Mouse (Mus musculus): ENCODE measurements around the gene Wnt11.

Wnt11 gene

DNA sequence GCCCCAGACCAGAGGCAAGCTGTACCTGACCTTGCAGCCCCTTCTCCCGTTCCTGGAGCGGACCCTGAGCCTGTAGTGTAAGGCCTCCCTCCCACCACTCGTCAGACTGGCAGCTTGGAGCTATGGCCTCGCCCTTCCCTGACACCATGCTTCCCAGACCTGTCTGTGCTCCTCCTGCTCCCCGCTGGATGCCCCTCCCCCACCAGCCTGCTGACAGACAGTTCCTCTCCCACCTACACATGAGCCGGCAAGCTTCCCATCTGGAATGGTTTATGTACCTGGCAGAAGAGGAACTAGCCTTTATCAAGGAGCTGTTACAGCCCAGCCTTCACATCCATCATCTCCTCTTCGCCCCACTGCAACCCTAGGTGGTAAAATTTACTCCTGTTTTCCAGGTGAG is 6.0 kb upstream of the Wnt11 start:
- no peak for DNase-seq (ENCODE audit: low spot score)

DNA sequence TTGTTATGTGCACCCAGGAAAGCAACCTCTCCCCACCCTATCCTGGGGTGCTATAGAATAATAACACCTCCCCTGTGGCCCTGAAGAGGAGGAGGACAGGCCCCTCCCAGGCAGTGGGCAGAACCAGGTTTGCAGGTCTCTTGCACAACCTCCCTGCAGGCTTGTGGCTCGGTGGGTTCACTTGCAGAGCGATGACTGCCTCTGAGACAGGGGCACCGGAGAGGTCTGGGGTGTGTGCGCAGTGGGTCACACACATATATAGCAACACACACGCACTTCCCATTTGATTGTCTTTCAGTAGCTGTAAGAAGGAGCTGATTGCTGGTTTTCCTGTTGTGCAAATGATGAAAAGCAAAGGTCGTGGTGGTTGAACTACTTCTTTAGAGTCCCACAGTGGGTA is 3.6 kb upstream of the Wnt11 start:
- DNase-seq (ENCODE audit: low spot score), result no peak

DNA sequence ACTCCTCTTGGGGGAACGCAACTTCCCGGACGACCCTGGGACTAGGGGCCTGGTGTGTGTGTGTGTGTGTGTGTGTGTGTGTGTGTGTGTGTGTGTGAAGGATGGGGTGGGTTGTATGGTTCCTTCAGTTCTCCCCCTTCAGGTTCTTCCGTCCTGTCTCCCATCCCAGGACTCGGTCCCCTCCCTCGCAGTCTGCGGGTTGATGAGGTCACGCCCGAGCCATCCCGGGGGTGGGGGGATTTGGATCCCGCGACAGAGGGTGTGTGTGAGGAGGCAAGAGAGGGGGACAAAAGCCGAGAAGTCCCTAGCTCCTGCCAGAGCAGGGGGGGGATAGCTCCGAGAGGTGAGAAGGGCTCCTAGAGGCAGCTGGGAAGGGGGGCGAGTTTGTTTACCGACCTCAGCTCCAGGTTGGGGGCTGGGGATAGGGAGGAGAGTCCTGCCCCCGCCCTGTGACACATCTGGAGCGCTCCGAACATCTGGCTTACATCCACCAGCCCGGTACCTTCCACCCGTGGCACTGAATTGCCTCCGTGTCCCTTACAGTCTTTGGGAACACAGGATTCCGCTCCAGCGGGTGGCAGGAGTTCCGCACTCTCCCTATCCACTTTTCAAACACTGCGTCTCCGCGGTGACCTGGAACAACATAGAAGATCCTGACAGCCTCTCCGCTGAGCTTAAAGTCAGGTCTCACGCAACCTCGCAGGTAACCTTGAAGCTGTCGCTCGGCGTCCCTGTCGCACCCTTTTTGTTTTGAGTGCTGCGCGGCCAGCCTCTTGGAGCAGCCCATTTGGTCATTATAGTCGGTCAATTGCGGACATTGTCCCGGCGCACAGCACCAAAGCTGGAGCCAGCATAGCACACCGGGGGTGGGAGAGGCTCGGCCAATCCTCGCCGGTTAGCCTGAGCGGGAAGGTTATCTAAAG is 868 bp downstream of the Wnt11 start:
- no peak for DNase-seq (ENCODE audit: low spot score)

DNA sequence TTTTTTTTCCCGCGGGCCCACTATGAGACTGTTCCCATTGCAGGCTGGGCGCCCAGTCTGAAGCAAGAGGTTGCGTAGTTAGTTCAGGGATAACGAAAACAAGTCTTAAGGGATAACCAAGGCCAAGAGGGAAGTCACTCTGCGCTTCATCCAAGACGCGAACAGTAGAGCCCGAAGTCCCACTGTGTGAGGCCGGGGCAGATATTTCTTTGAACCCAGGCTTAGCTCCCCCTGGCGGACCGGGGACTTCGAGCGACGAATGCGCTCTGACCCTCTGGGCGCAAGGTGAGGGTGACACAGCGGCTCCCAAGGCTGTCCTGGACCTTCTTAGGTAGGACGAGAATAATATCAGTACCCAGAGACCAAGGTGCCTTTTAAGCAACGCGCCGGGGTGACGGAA is 1.7 kb downstream of the Wnt11 start:
- peak; percentile 30 for DNase-seq (ENCODE audit: low spot score)

DNA sequence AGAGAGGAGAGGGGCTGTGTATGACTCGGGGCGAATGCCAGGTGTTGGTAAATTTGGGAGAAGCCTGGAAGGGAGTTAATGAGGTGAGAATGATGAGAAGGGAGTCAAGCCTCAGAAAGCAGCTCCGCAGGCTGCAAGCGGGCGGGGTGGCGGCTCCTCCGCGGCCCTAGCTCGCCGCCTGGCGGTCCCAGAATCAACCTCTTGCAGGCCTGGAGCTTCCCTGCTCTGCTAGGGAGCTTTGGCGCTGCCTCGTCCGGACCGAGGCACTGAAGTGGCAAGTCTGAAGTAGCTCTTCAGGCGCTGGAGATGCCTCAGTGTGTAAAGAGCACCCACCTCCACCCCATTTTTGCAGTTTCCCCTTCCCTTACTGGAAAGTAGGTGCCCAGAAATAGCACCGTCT is 3.0 kb downstream of the Wnt11 start:
- DNase-seq (ENCODE audit: low spot score), result peak; percentile 78

DNA sequence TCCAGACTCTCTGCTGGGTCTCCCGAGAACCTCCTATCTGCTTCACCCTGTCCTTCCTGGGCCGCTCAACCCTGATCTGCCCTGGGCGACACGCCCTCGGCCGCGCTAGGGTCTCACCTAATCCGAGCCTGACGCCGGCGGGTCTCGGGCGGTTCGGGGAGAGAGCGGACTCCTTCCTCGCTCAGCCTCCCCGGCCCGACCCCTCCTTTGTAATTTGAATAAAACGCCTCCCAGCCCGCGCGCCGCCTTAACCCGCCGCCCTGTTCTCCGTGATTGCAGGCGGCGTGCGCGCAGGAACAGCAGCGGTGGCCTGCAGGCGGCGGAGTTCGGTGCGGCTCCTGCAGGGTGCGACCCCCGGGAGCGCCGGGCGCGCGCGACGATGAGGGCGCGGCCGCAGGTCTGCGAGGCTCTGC is 3.8 kb downstream of the Wnt11 start:
- peak; percentile 72 for DNase-seq (ENCODE audit: low spot score)

DNA sequence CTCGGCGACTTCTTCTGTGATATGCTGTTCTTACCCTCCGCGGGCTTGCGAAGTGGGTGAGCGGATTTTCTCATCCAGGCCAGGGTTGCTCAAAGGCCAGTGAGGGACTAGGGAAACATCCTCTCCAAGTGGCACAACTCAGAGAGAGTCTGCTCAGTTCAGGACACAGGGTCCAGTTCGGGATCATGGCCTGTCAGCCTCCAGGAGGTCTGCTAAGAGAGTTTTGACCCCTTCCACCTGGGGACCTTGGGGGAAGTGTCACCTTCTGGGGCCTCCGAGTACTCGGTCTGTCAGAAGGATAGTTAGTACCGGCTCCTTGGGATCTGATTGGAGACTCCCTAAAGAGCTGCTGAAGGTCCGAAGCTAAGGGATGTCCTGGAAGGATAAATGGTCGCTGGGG is 4.4 kb downstream of the Wnt11 start:
- DNase-seq (ENCODE audit: low spot score), result no peak

DNA sequence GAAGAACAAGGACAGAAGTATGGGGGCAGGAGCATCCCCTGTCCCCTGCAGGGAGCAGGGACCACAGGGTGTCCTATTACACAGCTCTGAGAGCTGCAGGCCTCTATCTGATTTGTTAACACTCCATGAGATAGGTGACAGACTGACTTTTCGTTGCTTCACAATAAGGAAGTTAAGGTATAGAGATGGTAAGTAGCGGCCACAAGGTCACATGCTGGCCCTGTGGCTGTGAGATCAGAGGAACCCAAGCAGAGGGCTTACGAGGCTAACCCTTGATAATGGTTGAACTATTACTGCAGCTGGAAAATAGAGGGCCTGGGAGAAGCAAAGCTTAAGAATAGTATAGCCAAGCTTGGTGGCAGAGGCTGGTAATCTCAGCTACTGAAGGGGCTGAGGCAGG is 5.9 kb downstream of the Wnt11 start:
- no peak for DNase-seq (ENCODE audit: low spot score)

DNA sequence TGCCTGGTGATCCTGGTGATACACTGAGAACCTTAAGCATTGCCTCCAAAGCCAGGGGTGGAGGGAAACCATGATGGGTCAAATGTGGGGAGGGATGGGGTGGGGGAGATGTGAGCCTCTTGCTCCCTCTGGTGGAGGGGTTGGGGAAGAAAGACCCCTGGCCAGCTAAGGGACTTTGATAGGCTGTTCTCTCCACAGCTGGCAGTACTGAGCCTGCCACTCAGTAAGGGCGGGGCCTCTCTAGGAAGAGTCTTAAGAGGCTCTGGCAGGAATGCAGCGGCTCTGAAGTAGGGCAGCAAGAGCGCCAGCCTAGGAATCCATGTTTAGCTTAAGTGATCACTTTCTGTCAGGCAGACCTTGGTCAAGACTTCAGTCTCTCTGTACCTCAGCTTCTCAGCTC is 6.9 kb downstream of the Wnt11 start:
- peak; percentile 28 for DNase-seq (ENCODE audit: low spot score)

DNA sequence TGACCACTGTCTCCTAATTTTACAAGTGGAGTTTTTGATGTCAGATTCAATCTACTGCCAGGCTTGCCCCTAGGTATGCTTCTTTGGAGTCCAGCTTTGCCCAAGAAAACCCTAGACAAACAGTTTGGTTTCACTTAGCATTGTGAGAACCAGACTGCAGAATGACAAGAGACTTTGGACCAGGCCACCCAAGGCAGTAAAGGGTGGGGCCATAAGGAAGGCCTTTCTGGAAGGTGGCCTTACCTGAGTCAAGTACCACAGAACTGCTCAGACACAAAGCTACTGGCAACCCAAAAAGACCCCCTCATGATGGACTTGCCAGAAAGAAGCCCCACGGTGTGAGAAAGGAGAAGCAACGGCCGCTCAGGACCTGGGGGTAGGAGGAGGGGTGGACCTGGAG is 8.1 kb downstream of the Wnt11 start:
- DNase-seq (ENCODE audit: low spot score), result no peak

DNA sequence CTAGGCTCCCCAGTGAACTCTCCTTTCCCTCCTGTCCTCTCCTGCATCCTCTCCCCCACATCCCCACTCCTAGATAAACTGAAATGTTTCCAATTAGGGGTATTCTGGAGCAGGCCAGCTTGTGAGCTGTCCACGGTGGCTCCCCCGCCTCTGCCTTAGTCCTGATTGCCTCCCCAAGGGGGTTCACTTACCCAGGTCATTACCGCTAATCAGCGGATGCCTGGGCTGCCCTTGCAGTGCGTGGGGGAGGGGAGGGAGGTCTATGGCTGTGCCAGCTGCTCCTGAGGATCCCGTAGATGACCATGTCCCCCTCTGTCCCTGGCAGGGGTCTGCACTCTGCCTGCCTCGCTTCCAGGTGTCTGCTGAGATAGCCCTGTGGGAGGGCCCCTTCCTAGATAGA is 8.7 kb downstream of the Wnt11 start:
- no peak for DNase-seq (ENCODE audit: low spot score)

DNA sequence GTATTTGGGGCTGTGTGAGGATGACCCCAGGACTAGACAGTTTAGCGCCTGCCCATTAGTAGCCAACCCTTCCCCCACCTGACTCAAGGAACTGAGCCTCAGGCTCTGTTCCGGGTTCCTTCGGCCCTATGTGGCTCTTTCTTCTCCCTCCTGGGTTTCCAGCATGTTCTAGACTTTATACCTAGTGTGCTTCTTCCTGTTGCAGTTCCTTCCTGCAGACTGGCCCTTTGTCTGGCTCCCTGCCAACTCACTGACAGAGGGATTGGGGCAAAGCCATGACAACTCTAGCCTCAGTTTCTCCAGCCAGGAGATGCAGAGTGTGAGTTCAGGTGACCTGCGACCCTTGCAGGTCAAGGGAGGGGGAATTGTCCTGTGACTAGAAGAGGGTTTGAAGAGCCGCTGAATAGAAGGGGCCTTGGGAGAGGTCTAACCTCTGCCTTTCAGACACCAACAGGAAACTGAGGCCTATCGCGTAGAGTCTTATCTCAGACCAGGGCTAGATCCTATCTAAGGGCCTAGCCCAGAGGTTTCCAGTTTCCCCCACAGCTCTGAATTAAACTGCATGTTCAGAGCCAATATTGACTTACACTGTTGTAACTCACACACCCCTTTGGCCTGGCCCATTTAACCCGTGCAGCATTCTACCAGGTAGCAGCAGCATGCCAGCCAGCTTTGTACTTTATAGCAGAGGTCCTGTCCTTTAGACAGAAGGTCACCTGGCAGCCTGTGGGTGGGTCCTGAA is 14.2 kb downstream of the Wnt11 start:
- no peak for DNase-seq (ENCODE audit: low spot score)

DNA sequence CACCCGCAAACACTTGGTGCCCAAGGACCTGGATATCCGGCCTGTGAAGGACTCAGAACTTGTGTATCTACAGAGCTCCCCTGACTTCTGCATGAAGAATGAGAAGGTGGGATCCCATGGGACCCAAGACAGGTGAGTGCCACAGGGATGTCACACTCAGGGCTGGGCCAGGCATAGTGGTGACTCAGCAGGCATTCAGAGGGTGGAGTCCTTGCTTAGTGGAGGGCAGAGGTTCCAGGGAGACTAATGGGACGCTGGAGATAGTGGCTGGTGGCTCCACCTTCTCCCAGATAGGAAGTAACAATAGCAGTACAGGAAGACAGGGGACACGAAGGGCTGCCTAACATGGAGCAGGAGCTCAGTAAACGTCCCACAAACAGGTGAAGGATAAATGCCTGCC is 15.5 kb downstream of the Wnt11 start:
- no peak for DNase-seq (ENCODE audit: low spot score)

DNA sequence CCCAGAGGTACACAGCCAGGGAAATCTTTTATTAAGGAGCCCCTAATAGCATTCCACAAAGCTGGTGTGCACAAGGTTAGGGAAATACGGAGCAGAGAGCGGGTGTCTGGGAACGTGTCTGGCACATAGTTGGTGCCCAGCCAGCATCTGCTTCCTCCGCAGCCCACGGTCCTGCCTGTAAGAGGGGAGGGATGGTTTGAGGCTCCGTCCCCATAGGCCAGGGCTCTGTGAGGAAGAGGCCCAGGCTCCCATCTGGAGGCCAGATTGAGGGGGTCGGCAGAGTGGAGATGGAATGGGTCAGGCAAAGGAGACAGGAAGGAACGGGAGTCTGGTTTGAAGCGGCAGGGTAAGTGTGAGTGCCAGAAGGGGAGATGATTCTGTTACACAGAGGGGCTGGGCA is 16.3 kb downstream of the Wnt11 start:
- DNase-seq (ENCODE audit: low spot score), result no peak

DNA sequence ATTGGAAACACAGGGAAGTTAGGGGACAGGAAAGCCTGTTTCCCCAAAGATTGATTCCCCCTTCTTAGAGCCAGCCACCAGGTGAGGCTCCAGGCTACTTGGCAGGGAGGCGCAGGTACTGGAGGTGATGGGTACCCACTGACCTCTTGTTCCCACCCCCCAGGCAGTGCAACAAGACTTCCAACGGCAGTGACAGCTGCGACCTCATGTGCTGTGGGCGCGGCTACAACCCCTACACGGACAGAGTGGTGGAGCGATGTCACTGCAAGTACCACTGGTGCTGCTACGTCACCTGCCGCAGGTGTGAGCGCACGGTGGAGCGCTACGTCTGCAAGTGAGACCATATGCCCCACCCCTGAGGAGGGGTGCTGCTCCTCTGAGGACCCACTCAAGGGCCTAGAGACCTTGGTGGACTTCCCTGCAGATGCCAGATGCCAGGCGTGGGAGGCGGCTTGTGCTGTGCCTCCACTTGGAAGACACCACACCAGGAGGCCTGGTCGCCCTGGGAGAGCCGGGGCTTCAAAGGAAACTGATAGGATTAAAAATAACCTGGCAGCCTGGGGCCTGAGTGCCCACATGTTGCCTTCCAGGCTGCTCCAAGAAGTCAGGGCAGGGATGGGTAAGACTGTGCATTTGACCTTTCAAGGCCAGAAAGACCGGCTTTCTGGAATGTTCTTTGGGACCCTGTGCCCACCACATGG is 18.2 kb downstream of the Wnt11 start:
- no peak for DNase-seq (ENCODE audit: low spot score)

DNA sequence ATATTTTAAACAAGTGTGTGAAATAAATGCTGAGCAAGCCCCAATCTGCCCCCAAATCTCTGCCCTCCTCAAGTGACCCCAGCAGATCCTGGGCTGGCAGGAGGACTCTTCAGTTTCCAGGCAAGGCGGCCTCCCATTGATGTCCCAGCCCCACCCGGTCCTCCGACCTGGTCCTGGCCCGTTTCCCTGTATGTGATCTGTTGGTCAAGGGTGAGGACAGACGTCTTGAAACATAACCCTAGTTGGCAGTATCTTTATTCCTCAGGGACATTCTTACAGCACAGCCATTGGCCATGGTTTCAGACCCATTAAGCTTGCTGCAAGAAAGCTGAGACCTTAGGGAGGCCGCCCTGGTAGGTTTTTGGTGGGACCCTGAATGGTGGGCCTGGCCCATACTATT is 18.9 kb downstream of the Wnt11 start:
- no peak for DNase-seq (ENCODE audit: low spot score)

DNA sequence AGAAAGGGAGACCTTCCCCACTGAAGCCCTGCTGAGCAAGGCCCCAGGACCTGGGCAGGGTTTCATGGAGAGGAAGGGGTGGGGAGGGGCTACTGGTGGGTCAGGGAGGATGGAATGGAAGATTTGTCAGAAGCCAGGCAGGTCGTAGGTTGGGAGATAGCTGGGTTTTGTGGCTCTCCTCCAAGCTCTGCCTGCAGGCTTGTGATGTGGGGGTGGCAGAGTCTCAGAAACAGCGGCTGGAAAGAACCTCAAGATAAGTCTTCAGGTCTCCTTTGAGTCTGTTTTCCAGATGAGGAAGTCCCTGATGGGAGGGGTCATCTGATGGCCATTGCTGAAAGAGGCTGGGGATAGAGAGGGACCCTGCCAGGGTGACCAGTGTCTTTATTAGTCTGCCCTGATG is 20.5 kb downstream of the Wnt11 start:
- DNase-seq (ENCODE audit: low spot score), result no peak

DNA sequence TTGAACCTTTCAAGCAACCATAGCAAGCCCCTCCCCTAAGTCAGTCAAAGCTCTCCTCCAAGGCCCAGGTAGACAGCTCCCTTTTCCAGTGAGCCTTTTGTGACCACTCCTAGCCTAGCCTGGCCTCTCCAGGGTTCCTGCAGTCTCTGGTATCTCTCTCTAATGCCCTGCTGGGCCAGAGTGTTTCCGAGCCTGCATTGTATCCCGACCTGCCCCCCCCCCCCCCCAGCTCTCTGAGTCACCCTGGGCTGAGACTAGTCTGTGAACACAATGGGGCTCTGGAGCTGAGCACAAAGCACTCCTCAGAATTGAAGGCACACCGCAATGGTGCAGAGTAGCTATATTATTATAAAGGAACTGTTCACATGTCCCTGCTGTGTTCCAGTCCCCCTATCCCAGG is 21.2 kb downstream of the Wnt11 start:
- no peak for DNase-seq (ENCODE audit: low spot score)

DNA sequence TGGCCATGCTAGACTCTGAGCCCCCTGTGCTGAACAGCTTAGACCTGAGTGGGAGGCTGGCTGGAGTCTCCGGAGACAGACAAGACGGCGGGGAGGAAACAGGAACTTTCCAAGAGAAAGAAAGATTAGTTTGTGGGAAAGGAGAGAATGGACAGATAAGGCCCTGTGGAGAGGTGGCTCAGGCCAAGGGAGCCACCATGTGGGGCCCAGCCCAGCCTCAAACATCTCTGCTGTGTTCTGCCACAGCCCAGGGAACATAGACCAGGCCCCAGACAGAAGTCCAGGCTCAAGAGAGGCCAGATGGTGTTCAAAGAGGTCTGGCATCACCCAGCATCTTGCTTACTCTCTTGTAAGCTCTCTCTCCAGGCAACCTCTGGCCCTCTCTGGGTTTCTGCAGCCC is 22.2 kb downstream of the Wnt11 start:
- no peak for DNase-seq (ENCODE audit: low spot score)

DNA sequence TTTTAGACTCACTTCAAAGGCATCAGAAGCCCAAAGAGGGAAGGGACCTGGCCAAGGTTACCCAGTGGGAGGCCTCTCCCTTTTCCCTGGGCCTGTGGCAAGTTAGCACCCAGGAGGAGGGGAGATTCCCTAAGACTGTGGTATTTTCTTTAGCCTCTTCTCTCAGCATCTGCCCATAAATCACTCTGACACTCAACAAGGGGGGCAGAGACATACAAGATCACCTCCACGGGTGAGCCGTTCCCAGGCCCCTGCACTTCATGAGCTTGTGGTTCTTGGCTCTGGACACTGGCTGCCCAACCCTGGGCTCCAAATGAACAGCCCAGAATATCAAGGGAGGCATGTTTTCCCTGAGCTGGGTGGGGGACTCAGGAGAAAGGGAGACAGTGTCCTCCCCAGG is 26.1 kb downstream of the Wnt11 start:
- DNase-seq (ENCODE audit: low spot score), result no peak

DNA sequence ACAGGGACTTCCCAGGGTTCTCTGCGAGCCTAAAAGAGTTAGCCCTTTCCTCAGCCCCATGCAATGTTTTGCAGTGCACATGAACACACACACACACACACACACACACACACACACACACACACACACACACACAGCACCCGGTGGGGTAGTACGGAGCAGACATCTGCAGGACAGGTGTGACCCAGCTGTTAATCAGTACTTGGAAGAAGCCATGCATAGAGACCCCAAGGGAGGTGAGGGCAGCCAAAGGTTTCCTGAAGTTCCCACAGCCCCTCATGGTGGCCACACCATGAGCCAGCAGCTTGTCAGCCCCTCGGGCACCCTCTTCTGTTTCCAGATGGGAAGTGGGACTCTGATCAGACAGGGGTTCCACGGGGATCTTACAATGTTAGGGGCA is 28.1 kb downstream of the Wnt11 start:
- no peak for DNase-seq (ENCODE audit: low spot score)

DNA sequence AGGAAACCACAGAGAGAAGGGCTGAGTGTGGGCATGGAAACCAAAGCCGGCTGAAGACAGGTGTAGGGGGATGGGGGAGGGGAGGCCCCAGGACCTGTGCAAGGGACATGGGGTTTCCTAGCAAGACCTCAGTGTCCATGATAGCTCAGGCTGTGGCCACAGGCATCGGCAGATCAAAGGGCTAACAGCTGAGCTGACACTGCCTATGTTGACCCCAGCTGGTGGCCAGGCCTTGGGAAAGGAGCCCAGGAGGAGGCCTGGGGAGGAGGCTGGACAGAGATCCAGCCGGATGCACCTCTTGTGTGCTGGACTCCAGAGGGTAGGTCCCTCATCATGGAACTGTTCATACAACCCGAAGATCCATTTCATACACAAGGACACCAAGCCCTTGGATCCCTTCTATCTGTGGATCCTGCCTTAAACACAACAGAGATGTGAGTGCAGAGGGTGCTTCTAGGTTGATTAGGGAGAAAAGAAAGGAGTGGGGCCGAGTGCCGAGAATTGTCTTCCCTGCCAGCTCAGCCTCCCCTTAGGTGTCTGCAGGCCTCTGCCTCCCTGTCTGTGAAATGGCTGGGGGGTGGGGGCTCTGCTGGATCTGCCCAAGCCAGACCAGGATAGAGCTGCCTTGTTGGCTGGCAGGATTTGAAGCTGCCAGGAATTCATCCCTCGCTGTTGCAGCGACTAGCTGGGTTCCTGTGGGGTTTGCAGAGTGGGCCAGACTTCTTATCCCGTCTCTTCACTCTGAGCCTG is 29.2 kb downstream of the Wnt11 start:
- DNase-seq (ENCODE audit: low spot score), result no peak
